Mouse (Mus musculus): Measurements from ENCODE around the gene Tbc1d10b.

DNA sequence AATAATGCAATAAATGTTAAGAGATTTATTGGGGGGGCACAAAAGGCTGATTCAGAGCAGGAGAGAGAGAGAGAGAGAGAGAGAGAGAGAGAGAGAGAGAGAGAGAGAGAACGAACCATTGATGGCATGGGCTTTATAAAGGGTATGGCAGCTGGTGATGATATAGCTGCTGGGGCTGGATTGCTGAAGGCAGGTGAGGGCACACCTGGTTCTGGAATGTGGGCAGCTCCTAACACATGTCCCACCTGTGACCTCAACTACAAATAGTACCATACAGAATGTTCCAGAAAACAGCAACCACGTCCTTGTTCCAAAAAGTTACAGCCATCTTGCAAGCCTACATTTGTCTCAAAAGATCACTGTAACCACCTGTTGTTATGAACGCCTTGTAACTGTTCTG is 23.1 kb upstream of the Tbc1d10b start:
- TF ChIP-seq GATA1 (IDR thresholded peaks at IDR 0.05; ENCODE audit: borderline replicate concordance, low read length), result no peak
- no peak for TF ChIP-seq FLI1 (IDR thresholded peaks at IDR 0.05; ENCODE audit: low read length)

All from megakaryocyte, embryonic 14.5 days (primary cell).